Mouse (Mus musculus): ENCODE results near the gene Afmid. TPM values are rescaled to one million over a fixed set of nuclear protein-coding genes. Genes with fewer than 3 reads are reported as not detected.

Afmid gene
- total and polyA plus RNA-seq, 3 experiments = 5.0 to 7.5 (median 7.3) TPM

DNA sequence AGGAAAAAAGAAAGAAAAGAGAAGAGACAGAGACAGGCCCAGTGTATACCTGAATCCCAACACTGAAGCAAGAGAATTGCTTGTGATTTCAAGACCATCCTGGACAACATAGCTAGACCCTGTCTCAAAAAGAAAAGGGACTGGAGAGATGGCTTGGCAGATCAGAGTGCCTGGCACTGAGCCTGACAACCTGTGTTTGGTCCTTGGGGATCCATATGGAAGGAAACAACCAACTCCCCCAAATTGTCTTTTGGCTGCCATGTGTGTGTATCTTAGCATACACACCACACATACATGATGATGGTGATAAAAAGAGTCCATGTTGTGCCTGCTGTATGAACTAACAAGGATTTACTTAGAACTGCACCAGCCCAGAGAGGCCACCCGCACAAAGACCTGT, 13.3 kb downstream of the Afmid start:
- Histone ChIP-seq H3K36me3 (replicated peaks in 1 of 2; ENCODE audit: control insufficient read depth in 1 of 2, insufficient read depth in 1 of 2, low read length in 1 of 2) (peaks cover 3 to 30% of the 10 kb centered on the region in 2 experiments), H3K27ac (ENCODE audit: insufficient read depth, low read depth) (no peak overlapping the region), H3K27me3 (replicated peaks) (no peaks in the 10 kb centered on the region), H3K9ac (ENCODE audit: insufficient read depth, low read depth) (no peak overlapping the region), H3K9me3 (replicated peaks; ENCODE audit: low read length) (no peaks in the 10 kb centered on the region), H3K4me2 (ENCODE audit: insufficient read depth, low read depth, poor library complexity, severe bottlenecking) (no peak overlapping the region), H3K4me1 (ENCODE audit: control insufficient read depth in 1 of 2, insufficient read depth in 2 of 2) (peaks cover 7 to 13% of the 10 kb centered on the region in 2 experiments), H3K4me3 (replicated peaks in 1 of 3; ENCODE audit: low read depth in 2 of 3, low read length in 2 of 3, poor library complexity in 1 of 3) (no peak overlapping the region), H3K79me2 (replicated peaks; ENCODE audit: control insufficient read depth, extremely low read depth, insufficient read depth, poor library complexity, severe bottlenecking) (no peaks in the 10 kb centered on the region)
- dilution Hi-C loops (cut with MboI; ENCODE audit: extremely low pct_ligation_motif_present, extremely low pct_unique_long_range_greater_than_20kb, low sequenced_read_pairs) = no loop called here
- no peak for DNase-seq (ENCODE audit: extremely low read depth)
- in situ Hi-C loops (cut with MboI; ENCODE audit: low pct_ligation_motif_present, low pct_unique_long_range_greater_than_20kb, low sequenced_read_pairs) = no loop called here
- TF ChIP-seq RCOR1 (conservative IDR thresholded peaks at IDR 0.05; ENCODE audit: low read depth, low read length) (no peak), TBP (conservative IDR thresholded peaks at IDR 0.05; ENCODE audit: low read depth, low read length) (no peak), HCFC1 (IDR thresholded peaks at IDR 0.05; ENCODE audit: low read depth, low read length) (no peak), TCF12 (IDR thresholded peaks at IDR 0.05; ENCODE audit: low read depth, low read length) (no peak), ETS1 (conservative IDR thresholded peaks at IDR 0.05; ENCODE audit: low read depth, low read length) (no peak), NRF1 (IDR thresholded peaks at IDR 0.05; ENCODE audit: low read depth, low read length) (no peak), CHD1 (IDR thresholded peaks at IDR 0.05; ENCODE audit: low read depth, low read length) (no peak), UBTF (IDR thresholded peaks at IDR 0.05; ENCODE audit: low read depth, low read length) (no peak), ZC3H11A (IDR thresholded peaks at IDR 0.05; ENCODE audit: low read depth, low read length) (no peak), MAFK (IDR thresholded peaks at IDR 0.05; ENCODE audit: insufficient replicate concordance, low read length) (no peak), RAD21 (IDR thresholded peaks at IDR 0.05; ENCODE audit: low read depth, low read length) (no peak), ZNF384 (IDR thresholded peaks at IDR 0.05; ENCODE audit: low read depth, low read length) (no peak), PAX5 (IDR thresholded peaks at IDR 0.05; ENCODE audit: low read length) (no peak), MEF2A (IDR thresholded peaks at IDR 0.05; ENCODE audit: borderline replicate concordance, low read depth, low read length) (no peak), KAT2A (IDR thresholded peaks at IDR 0.05; ENCODE audit: insufficient replicate concordance, low read length) (no peak), JUN (IDR thresholded peaks at IDR 0.05; ENCODE audit: insufficient read depth, low read depth, low read length) (no peak), POLR2A (IDR thresholded peaks at IDR 0.05; ENCODE audit: low read depth, low read length) (no peak)

DNA sequence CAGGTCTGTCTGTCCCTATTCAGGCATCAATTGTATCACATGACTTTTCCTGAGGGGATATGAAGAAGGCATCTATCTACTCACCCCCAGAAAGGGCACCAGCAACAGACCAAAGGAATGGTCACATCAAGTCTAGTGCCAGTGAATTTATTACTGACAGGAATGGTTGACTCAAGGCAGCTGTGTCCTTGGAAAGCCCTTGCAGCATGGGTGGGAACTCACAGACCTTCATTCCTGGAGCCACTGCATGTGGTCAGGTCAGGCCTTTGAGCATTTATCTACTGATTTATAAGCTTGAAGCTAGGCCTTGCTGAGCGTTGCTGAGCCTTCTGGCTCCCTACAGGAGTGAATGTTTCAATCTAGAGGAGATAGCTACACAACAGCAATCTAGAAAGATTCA, 15.2 kb downstream of the Afmid start:
- no peak overlapping the region for H3K9ac ChIP-seq (ENCODE audit: insufficient read depth, low read depth)
- dilution Hi-C loops (cut with MboI; ENCODE audit: extremely low pct_ligation_motif_present, extremely low pct_unique_long_range_greater_than_20kb, low sequenced_read_pairs) = no loop called here
- peaks cover 7 to 13% of the 10 kb centered on the region in 2 experiments for H3K4me1 ChIP-seq (ENCODE audit: control insufficient read depth in 1 of 2, insufficient read depth in 2 of 2)
- H3K36me3 ChIP-seq (replicated peaks in 1 of 2; ENCODE audit: control insufficient read depth in 1 of 2, insufficient read depth in 1 of 2, low read length in 1 of 2) = peaks cover 0 to 17% of the 10 kb centered on the region in 2 experiments
- H3K4me3 ChIP-seq (replicated peaks in 1 of 3; ENCODE audit: low read depth in 2 of 3, low read length in 2 of 3, poor library complexity in 1 of 3) = no peak overlapping the region
- H3K4me2 ChIP-seq (ENCODE audit: insufficient read depth, low read depth, poor library complexity, severe bottlenecking) = no peak overlapping the region
- H3K9me3 ChIP-seq (replicated peaks; ENCODE audit: low read length) = no peaks in the 10 kb centered on the region
- H3K27me3 ChIP-seq (replicated peaks) = no peaks in the 10 kb centered on the region
- TF ChIP-seq PAX5 (IDR thresholded peaks at IDR 0.05; ENCODE audit: low read length) (no peak), RAD21 (IDR thresholded peaks at IDR 0.05; ENCODE audit: low read depth, low read length) (no peak), CTCF (conservative IDR thresholded peaks at IDR 0.05 in 1 of 2, IDR thresholded peaks at IDR 0.05 in 1 of 2; ENCODE audit: low read depth in 2 of 2, low read length in 2 of 2) (no peak), UBTF (IDR thresholded peaks at IDR 0.05; ENCODE audit: low read depth, low read length) (no peak), MEF2A (IDR thresholded peaks at IDR 0.05; ENCODE audit: borderline replicate concordance, low read depth, low read length) (no peak), USF1 (IDR thresholded peaks at IDR 0.05; ENCODE audit: low read depth, low read length) (no peak), ZC3H11A (IDR thresholded peaks at IDR 0.05; ENCODE audit: low read depth, low read length) (no peak), HCFC1 (IDR thresholded peaks at IDR 0.05; ENCODE audit: low read depth, low read length) (no peak)
- DNase-seq (ENCODE audit: extremely low read depth) = no peak
- H3K27ac ChIP-seq (ENCODE audit: insufficient read depth, low read depth) = no peak overlapping the region
- in situ Hi-C loops (cut with MboI; ENCODE audit: low pct_ligation_motif_present, low pct_unique_long_range_greater_than_20kb, low sequenced_read_pairs) = no loop called here
- H3K79me2 ChIP-seq (replicated peaks; ENCODE audit: control insufficient read depth, extremely low read depth, insufficient read depth, poor library complexity, severe bottlenecking) = no peaks in the 10 kb centered on the region
